Mouse (Mus musculus) right cerebral cortex, adult 2 months (tissue): Measurements from ENCODE around the gene Gm10053.
"Not testable (repeated sequence)": the region's sequence is repeated elsewhere in the genome, so short reads cannot be mapped to it uniquely, and the experiment has no call there.

Source experiments
- DNase-seq, 2 experiments: peaks; one replicate each; pipeline ENCODE4 v3.0.0; 2021 to 2022; ENCODE audit warnings: low spot score in 2 of 2

Gene Gm10053

GRCm38 (mm10) chr19:24875129-24875870, at the start of gene Gm10053:
Gene Gm10053 (plus strand): TSS chr19:24875686.
- not testable (repeated sequence) for DNase-seq

- DNase-seq = no peak
Observed at GRCm38 (mm10) chr19:24842080-24842479, 33.4 kb upstream of the Gm10053 start.

DNA sequence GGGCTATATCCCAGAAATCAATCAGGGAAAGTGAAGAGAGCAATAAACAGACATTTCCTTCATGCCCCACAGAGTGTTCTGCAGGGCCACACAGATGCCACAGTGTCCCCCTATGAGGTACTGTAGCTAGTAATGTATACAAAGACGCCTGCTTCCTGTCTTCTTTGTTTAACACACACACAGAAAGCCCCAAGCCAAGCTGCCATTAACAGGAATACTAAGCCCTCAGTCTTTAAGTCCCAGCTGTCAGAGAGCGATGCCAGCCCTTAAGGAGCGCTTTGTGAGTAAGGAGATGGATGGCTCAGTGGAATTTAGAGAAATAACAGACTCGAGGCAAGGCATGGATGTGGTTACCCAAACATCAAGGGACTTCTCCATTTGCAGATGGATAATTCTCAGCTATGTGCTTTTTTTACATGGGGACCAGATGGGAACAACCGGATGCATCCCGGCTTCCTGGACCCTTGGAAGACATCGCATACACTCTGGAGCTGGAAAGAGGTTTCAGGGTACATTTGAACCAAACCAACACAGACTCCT, 30.4 kb upstream of the Gm10053 start:
- DNase-seq = no peak

- no peak for DNase-seq
Observed at GRCm38 (mm10) chr19:24848345-24848744, 27.1 kb upstream of the Gm10053 start.

DNA sequence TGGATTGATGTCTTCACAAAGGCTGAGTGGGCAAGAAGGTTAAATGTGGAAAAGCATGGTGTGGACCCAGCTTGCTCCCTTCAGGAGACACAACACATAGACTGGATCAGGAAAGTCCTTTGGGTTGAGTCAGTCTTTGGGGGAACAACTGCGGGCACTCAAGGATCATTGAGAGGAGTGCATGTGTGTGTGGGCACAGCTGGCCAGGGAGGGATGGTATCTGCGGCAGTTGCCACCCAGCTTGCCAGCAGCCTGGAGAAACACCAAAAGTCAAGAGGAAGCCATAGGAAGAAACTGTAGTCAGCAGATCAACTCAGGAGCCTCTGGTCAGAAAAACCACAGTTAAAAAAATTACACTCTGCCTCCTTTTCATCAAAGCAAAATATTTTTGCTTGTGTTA, 26.6 kb upstream of the Gm10053 start:
- no peak for DNase-seq

- DNase-seq = no peak
Observed at GRCm38 (mm10) chr19:24851456-24852315, 23.8 kb upstream of the Gm10053 start.

DNA sequence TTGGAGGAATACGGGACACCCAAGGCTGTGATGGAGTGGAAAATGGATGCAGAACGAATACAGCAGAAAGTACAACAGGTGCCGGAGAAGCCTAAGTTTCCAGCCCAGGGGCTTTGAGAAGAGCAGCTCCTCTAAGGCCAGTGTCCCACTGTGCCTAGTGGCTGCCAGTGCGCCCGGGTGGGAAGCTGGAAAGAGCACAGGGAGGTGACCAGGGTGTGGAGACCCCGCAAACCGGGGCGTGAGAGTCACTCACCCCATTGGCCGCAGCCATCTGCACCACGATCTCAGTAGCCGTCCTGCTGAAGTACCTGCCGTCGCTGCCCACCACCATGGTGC, 14.2 kb upstream of the Gm10053 start:
- DNase-seq = no peak

DNA sequence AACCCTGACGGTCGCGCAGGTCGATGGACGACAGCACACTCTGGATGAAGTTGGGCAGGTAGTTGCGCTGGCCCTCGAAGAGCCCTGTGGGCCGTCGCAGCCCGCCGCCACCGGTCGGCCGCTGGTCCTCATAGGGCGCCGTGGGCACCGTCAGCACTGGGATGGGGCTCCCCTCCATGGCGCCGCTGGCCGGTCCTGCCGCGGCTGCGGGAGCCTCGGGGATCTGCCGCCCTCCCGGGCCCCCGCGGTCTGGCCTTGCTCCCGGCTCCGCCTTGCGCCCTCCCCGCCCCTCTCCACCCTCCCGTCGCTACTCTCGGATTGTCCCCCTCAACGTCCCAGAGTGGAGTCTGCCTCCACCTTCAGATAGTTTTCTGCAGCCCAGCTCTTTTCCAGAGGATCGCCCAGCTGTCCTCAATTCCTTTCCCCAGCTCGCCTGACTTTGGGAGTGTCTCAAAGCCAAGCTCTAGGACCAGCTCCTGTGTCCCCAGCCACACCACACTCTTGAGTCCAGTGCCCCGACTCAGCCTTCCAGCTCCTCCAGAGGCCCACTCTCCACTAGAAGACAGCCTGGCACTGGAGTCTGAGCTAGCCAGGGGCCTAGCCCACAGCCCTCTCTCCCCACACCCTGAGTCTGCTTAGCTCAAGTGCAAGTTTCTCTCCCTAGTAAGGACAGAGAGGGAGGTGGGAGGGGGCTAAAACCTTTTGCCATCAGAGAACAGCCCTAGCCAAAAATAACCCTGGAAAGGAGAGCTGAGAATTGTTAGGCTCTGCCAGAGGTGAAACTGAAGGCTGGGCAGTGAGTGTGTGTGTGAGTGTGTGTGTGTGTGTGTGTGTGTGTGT, 13.7 kb upstream of the Gm10053 start, which contains the start of gene Pgm5:
Gene Pgm5, minus strand, starts transcription at position 244 of the 840 bp plus-strand sequence.
- no peak for DNase-seq

DNA sequence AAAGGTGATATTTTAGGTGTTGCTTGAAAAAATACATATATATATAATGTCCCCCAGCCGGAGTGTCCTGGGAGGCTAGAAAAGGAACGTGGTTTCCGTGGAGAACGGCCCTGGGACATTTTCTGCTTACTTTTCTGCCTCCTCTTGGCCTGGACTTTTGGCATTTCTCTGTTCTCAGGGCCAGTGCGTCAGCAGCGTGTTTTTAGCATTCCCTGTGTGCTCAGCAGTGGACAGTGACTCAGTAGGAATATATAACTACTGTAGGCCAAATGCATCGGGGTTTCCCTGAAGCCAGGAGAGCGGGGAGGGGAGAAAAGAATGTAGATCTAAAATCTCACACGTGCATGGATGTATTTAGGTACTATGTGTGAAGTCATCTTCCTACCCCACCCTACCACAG, 10.1 kb upstream of the Gm10053 start:
- no peak for DNase-seq

DNA sequence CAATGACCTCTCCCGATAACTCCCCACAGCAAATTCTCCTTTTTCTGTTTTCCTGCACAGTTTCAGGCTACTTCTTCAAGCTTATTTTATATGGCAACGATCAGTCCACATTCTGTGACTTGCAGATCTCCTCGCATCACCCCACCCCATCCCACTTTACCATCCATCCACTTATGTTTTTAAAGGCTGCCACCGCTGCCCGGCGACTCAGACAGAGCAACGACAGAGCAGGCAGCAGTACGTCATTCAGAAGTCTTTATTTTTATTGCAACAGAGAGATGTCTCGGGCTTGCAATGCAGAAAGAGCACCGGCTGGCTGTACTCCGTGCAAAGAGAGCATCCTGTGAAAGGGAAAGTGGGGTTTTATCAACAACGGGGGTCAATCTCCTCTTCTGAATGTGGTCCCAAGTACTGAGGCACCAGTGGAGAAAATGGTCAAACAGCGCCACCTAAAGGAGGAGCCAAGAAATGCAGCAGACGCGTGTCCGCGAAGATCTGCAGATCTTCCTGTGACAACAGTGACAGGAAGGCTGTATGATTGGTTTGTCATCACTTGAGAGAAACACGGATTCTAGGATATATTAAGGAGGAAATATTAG, 4.3 kb upstream of the Gm10053 start:
- peak; percentile 78 to 88 for DNase-seq

DNA sequence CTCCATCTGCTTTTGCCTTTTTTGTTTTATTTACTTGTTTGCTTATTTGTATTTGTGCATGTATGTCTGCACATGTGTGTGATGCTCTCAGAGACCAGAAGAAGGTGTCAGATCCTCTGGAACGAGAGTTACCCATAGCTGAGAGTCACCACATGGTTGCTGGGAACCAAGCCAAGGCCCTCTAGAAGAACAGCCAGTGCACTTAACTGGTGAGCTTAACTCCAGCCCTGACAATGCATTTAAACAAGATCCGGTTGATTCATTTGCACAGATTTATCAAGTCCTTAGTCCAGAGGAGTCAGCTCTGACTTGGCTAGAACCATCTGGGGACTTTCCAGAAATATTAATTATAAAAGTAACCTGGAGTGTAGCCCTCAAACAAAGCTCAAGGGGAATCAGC, 1.6 kb upstream of the Gm10053 start:
- DNase-seq = no peak

- no peak for DNase-seq
Observed at GRCm38 (mm10) chr19:24881237-24881636, 5.8 kb downstream of the Gm10053 start.

DNA sequence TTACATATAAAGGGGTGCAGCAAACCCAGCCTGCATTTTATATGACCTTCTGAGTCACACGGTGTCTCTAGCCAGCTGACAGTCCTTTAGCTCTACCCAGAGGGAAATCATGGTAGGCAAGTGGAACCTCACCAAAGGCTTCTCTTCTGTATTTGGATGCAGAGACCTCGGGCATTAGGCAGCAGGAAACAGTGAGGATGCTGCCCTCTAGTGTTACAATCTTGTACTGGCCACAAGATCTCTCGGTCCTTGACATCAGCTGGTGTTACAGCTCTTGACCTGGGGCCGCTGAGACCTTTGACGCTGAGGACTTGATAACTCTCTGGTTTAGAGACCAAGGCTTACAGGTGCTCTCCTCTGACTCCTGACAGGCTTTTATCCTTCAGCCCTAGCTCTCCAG, 10.0 kb downstream of the Gm10053 start:
- DNase-seq = peak; percentile 62 to 72

GRCm38 (mm10) chr19:24886888-24887287, 11.4 kb downstream of the Gm10053 start:
- DNase-seq = no peak

DNA sequence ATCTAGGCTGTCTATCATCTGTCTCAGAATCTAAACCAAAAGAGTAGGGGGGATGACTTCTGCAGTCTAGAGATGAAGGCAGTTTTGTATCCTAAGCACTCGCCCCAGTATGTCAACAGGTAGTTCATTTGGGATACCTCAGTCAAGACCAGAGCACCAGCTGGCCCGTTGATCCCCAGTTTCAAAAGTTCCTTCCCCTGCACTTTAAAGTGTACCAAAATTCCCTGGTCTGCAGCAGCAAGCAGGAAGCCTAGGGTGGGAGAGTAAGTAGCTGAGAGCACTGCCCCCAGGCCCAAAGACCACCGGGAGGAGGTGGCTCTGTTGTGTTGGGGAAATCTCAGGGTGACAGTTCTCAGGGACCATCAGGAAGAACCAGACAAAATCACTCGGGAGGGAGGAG, 21.1 kb downstream of the Gm10053 start:
- no peak for DNase-seq

GRCm38 (mm10) chr19:24897006-24897895, 21.8 kb downstream of the Gm10053 start:
- peak in 1 of 2 experiments; percentile 5 for DNase-seq

DNA sequence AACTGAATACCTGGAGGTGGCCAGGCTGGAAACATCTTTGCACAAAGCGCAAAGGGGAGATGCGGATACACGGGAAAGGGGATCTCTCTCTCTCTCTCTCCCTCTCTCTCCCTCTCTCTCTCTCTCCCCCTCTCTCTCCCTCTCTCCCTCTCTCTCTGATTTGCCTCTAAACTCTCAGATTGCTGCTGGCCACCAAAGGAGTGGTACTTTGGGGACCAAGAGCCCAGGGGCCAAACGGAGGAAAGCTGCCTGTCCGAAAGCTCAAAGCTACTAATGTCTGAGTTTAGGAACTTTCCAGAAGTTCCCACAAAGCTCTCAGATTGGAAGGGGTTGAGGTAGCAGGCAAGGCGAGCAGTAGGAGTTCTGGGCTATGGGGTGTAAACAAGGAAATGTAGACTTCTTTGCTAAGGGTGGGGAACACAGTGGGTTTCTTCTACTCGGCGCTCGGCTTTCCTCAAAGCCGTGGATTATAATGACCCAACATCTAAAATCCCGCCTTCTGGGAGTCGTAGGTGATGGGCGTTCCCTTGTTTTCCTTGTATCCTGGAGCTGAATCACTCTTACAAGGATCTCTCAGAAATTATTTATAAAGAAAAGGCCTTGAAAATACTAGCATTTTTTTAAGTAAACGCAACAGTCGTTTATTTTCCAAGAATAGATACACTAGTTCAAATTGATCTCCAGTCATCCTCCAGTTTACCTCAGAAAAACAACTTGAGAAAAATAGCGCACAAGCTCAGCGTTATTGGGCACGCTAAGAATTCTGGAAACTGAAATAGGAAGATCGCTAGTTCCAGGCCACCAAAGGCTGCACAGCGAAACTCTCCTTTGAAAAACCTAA, 22.6 kb downstream of the Gm10053 start:
- peak in 1 of 2 experiments; percentile 2 for DNase-seq

DNA sequence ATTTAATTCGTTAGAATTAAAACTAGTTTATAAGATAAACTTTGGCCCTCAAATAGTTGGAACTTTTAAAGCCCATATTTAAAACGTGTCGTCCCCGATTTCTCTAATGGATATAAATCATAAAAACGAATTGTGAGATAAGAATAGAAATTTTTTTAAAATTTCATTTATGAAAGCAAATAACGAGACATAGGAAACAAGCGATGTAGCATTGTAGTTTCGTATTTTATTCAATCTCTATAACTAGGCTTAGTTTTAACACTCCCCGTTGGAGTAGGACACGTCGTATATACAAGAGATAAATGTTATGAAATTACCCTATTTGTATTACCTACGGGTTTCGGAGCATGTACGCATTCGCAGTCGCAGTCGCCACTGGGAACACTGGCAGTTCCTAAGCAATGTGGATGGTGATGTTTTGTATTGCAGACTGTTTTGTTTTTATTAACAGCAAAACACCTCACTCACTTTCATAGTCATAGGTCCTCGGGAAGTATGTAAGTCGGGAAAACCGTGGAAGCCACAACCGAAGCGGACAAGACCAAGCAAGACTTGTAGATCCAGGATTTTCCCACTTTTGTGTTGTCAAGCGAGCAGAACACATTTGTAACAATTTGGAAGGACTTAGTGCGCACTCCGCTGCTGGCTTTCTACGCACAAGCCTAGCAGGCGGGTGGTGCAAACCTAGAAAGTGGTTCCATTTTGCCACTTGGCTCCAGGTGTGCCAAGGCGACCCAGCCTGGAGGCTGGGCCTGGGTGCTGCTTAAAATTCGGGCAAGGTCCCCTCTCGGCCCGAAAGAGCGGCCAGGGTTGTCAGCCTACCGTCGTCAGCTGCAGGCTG, 23.5 kb downstream of the Gm10053 start:
- peak in 1 of 2 experiments; percentile 20 for DNase-seq
